ENCODE assay signal across 8 mouse cellular contexts in the genomic region with DNA sequence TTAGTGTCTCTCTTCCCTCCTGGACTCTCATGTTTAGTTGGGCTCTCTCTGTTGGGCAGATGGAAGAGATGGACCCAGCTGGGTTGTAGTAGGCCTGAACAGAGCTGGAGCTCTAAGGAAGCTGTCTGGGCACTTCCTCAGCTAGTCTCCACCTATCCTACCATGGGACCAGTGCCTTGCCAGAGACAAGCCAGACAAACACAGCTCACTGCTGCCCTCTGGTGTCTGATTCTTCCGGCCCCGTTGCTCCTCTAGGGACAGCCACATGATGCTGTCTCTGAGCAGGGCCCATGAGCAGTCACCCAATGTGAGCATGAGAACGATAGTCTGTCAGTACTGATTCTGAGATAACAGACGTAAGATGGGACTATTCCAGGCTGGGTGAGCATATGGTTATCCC. TPM values are rescaled to one million over a fixed set of nuclear protein-coding genes. Genes with fewer than 3 reads are reported as not detected.
DNase-seq lines count a peak whose midpoint lies in the region; ATAC-seq and TF ChIP-seq lines count a peak whose summit lies in the region.

No protein-coding gene starts in this region.

- no peak overlapping the region for H3K9ac ChIP-seq in forebrain, postnatal 0 days
- H3K9ac ChIP-seq in lung, postnatal 0 days (replicated peaks; ENCODE audit: low read depth) = no peak overlapping the region

- WGBS in forebrain, postnatal 0 days = 17% methylated on average over 4 of the region's 4 CpGs
- 8% methylated on average over 4 of the region's 4 CpGs for WGBS in lung, postnatal 0 days

- TF ChIP-seq CTCF in forebrain, postnatal 0 days (IDR thresholded peaks at IDR 0.05; ENCODE audit: low read depth) = peak; percentile 76
- TF ChIP-seq CTCF in lung, postnatal 0 days (IDR thresholded peaks at IDR 0.05) = peak; percentile 99

- no peak overlapping the region for H3K4me2 ChIP-seq in forebrain, postnatal 0 days (ENCODE audit: low read depth)
- H3K4me2 ChIP-seq in lung, postnatal 0 days (replicated peaks; ENCODE audit: low read depth, low read length) = no peak overlapping the region

- H3K9me3 ChIP-seq in forebrain, postnatal 0 days (ENCODE audit: low read length) = no peaks in the 10 kb centered on the region
- H3K9me3 ChIP-seq in lung, postnatal 0 days (ENCODE audit: low read length) = no peaks in the 10 kb centered on the region

- ATAC-seq in forebrain, postnatal 0 days = peak; percentile 56
- peak; percentile 92 for ATAC-seq in lung, postnatal 0 days

- no peak overlapping the region for H3K4me3 ChIP-seq in forebrain, postnatal 0 days (ENCODE audit: low read depth, low read length)
- H3K4me3 ChIP-seq in lung, postnatal 0 days (ENCODE audit: low read depth, low read length) = no peak overlapping the region

- no peaks in the 10 kb centered on the region for H3K27me3 ChIP-seq in forebrain, postnatal 0 days (ENCODE audit: insufficient read depth, low read length)
- H3K27me3 ChIP-seq in lung, postnatal 0 days (replicated peaks; ENCODE audit: insufficient read depth, low read length) = no peaks in the 10 kb centered on the region

- H3K27ac ChIP-seq in forebrain, postnatal 0 days (ENCODE audit: low read depth, low read length) = no peak overlapping the region
- no peak overlapping the region for H3K27ac ChIP-seq in lung, postnatal 0 days (ENCODE audit: low read length)

- H3K36me3 ChIP-seq in forebrain, postnatal 0 days (ENCODE audit: insufficient read depth) = no peaks in the 10 kb centered on the region
- no peaks in the 10 kb centered on the region for H3K36me3 ChIP-seq in lung, postnatal 0 days (ENCODE audit: insufficient read depth, low read length)

- TF ChIP-seq EP300 in lung, postnatal 0 days (IDR thresholded peaks at IDR 0.05) = no peak

- peak; percentile 83 for DNase-seq in Muller cell, postnatal 12 days (ENCODE audit: inconsistent ontology term)
- DNase-seq in cerebellum, adult 11 months = peak; percentile 63
- DNase-seq in forebrain, postnatal 0 days = peak; percentile 75
- DNase-seq in heart, postnatal 4 days = peak; percentile 97
- DNase-seq in layer of hippocampus, postnatal 10 days (ENCODE audit: low spot score in 2 of 2) = peak; percentile 91 to 92
- DNase-seq in lung, postnatal 0 days (ENCODE audit: low spot score) = peak; percentile 94
- DNase-seq in right cerebral cortex, adult 2 months (ENCODE audit: low spot score in 2 of 2) = peak; percentile 95 to 96
- DNase-seq in urinary bladder, postnatal 10 days (ENCODE audit: low spot score) = peak; percentile 85

- H3K4me1 ChIP-seq in forebrain, postnatal 0 days (ENCODE audit: insufficient read depth) = no peaks in the 10 kb centered on the region
- H3K4me1 ChIP-seq in lung, postnatal 0 days (ENCODE audit: insufficient read depth, low read depth, low read length) = no peaks in the 10 kb centered on the region

RNA-seq across cellular contexts. Expression of a gene that starts 34.8 kb away (rescaled TPM):
- total RNA-seq in forebrain, postnatal 0 days (2014; rRNA removed) = 0.38 and 0.85 TPM in 2 replicates
- 0.44 and 0.50 TPM in 2 replicates for polyA plus RNA-seq in forebrain, postnatal 0 days (2015; fragmentation: Nextera tagmentation; extraction: Ambion mirVana)
- total RNA-seq in heart, postnatal 4 days (2021) = 1 to 10 TPM; 3.9 to 4.7 TPM
- 1 to 10 TPM in 1 of 2 experiments, under 1 TPM in 1; 0.62 to 1.3 TPM for total RNA-seq in layer of hippocampus, postnatal 10 days (2021)
- 16.6 and 17.1 TPM in 2 replicates for polyA plus RNA-seq in lung, postnatal 0 days (2015; fragmentation: Nextera tagmentation; extraction: Ambion mirVana)
